Mouse (Mus musculus) MEL (cell line): ENCODE results near the gene Nek10. TPM values are rescaled to one million over a fixed set of nuclear protein-coding genes. Genes with fewer than 3 reads are reported as not detected.

ENCODE experiments used
- DNase-seq: peaks from one replicate; pipeline ENCODE4 v3.0.0; 2011; ENCODE audit warnings: low read depth, low spot score
- H3K27ac ChIP-seq: 2 replicates; pipeline ENCODE4 v1.5.1; 2012; ENCODE audit warnings: low read depth, mild to moderate bottlenecking, control low read depth, low read length, moderate library complexity; ENCODE audit not compliant: control insufficient read depth
- H3K27me3 ChIP-seq, 2 experiments: fragments of 150-350 bp in 1 of 2; sonication (generic) in 1 of 2; 2 replicates each; pipeline ENCODE4 v1.6.1; 2012; ENCODE audit warnings: low read length in 2 of 2, mild to moderate bottlenecking in 2 of 2, improper control_type of control experiment in 1 of 2, moderate library complexity in 1 of 2; ENCODE audit not compliant: insufficient read depth in 2 of 2, control insufficient read depth in 1 of 2
- H3K36me3 ChIP-seq, 2 experiments: 2 replicates each; pipeline ENCODE4 v1.6.1; 2012 to 2014; ENCODE audit warnings: low read length in 2 of 2, improper control_type of control experiment in 1 of 2, inconsistent platforms in 1 of 2, mild to moderate bottlenecking in 1 of 2; ENCODE audit not compliant: insufficient read depth in 2 of 2, control insufficient read depth in 1 of 2
- H3K4me1 ChIP-seq, 2 experiments: fragments of 150-350 bp in 1 of 2; sonication (generic) in 1 of 2; 2 replicates each; pipeline ENCODE4 v1.6.1; 2012; ENCODE audit warnings: low read length in 2 of 2, improper control_type of control experiment in 1 of 2, mild to moderate bottlenecking in 1 of 2; ENCODE audit not compliant: insufficient read depth in 2 of 2, control insufficient read depth in 1 of 2
- H3K4me3 ChIP-seq, 2 experiments: fragments of 150-350 bp in 1 of 2; sonication (generic) in 1 of 2; 2 replicates each; pipeline ENCODE4 v1.5.1; 2012; ENCODE audit warnings: low read depth in 2 of 2, low read length in 2 of 2, mild to moderate bottlenecking in 2 of 2, moderate library complexity in 2 of 2, control low read depth in 1 of 2, improper control_type of control experiment in 1 of 2; ENCODE audit not compliant: control insufficient read depth in 1 of 2, insufficient read depth in 1 of 2
- H3K79me2 ChIP-seq: 2 replicates; pipeline ENCODE4 v1.6.1; 2012; ENCODE audit warnings: mild to moderate bottlenecking, low read length, moderate library complexity; ENCODE audit not compliant: control insufficient read depth, poor library complexity, insufficient read depth
- H3K9ac ChIP-seq: 2 replicates; pipeline ENCODE4 v1.6.1; 2012; ENCODE audit warnings: low read depth, mild to moderate bottlenecking, control low read depth, low read length, moderate library complexity; ENCODE audit not compliant: control insufficient read depth, poor library complexity, severe bottlenecking
- H3K9me3 ChIP-seq: fragments of 150-350 bp; sonication (generic); replicated peaks from 2 replicates; pipeline ENCODE4 v1.6.1; 2012; ENCODE audit warnings: mild to moderate bottlenecking, low read length, improper control_type of control experiment, moderate library complexity; ENCODE audit not compliant: insufficient read depth
- BHLHE40 ChIP-seq: IDR thresholded peaks from 2 replicates; pipeline ENCODE4 v1.6.1; 2012; ENCODE audit warnings: low read depth, mild to moderate bottlenecking, inconsistent platforms, low read length, improper control_type of control experiment, borderline replicate concordance
- CHD1 ChIP-seq: IDR thresholded peaks from 2 replicates; pipeline ENCODE4 v1.6.1; 2012; ENCODE audit warnings: low read depth, mild to moderate bottlenecking, inconsistent platforms, low read length, improper control_type of control experiment
- CHD2 ChIP-seq: IDR thresholded peaks from 2 replicates; pipeline ENCODE4 v1.6.1; 2011; ENCODE audit warnings: low read length, improper control_type of control experiment
- E2F4 ChIP-seq: IDR thresholded peaks from 2 replicates; pipeline ENCODE4 v1.6.1; 2011; ENCODE audit warnings: low read depth, low read length, improper control_type of control experiment, borderline replicate concordance
- ELF1 ChIP-seq: IDR thresholded peaks from 2 replicates; pipeline ENCODE4 v1.6.1; 2014; ENCODE audit warnings: low read depth, mild to moderate bottlenecking, inconsistent platforms, low read length, improper control_type of control experiment, moderate library complexity
- ETS1 ChIP-seq: IDR thresholded peaks from 2 replicates; pipeline ENCODE4 v1.6.1; 2012; ENCODE audit warnings: low read depth, mild to moderate bottlenecking, inconsistent platforms, low read length, improper control_type of control experiment, moderate library complexity
- GABPA ChIP-seq: IDR thresholded peaks from 2 replicates; pipeline ENCODE4 v1.6.1; 2012; ENCODE audit warnings: low read depth, mild to moderate bottlenecking, inconsistent platforms, low read length, improper control_type of control experiment, moderate library complexity
- GATA1 ChIP-seq: IDR thresholded peaks from 2 replicates; pipeline ENCODE4 v1.6.1; 2011; ENCODE audit warnings: low read depth, low read length, improper control_type of control experiment
- HCFC1 ChIP-seq: IDR thresholded peaks from 2 replicates; pipeline ENCODE4 v1.6.1; 2012; ENCODE audit warnings: low read depth, mild to moderate bottlenecking, inconsistent platforms, low read length, improper control_type of control experiment, moderate library complexity
- JUND ChIP-seq: IDR thresholded peaks from 2 replicates; pipeline ENCODE4 v1.6.1; 2011; ENCODE audit warnings: low read depth, mild to moderate bottlenecking, improper control_type of control experiment, low read length
- MAFK ChIP-seq: IDR thresholded peaks from 2 replicates; pipeline ENCODE4 v1.6.1; 2011; ENCODE audit warnings: low read depth, mild to moderate bottlenecking, low read length, improper control_type of control experiment, borderline replicate concordance
- MAZ ChIP-seq: IDR thresholded peaks from 2 replicates; pipeline ENCODE4 v1.6.1; 2012; ENCODE audit warnings: low read depth, mild to moderate bottlenecking, inconsistent platforms, low read length, improper control_type of control experiment
- NELFE ChIP-seq: IDR thresholded peaks from 2 replicates; pipeline ENCODE4 v1.6.1; 2011; ENCODE audit warnings: low read depth, low read length, improper control_type of control experiment
- NRF1 ChIP-seq: IDR thresholded peaks from 2 replicates; pipeline ENCODE4 v1.6.1; 2014; ENCODE audit warnings: low read depth, mild to moderate bottlenecking, inconsistent platforms, low read length, improper control_type of control experiment, moderate library complexity; ENCODE audit not compliant: poor library complexity, insufficient read depth, severe bottlenecking
- POLR2A ChIP-seq, 2 experiments: IDR thresholded peaks; 2 replicates each; pipeline ENCODE4 v1.6.1; 2011 to 2012; ENCODE audit warnings: low read length in 2 of 2, mild to moderate bottlenecking in 2 of 2, control low read depth in 1 of 2, improper control_type of control experiment in 1 of 2, low read depth in 1 of 2, moderate library complexity in 1 of 2; ENCODE audit not compliant: control insufficient read depth in 1 of 2, insufficient read depth in 1 of 2, poor library complexity in 1 of 2
- POLR2AphosphoS5 ChIP-seq: IDR thresholded peaks from 2 replicates; pipeline ENCODE4 v1.6.1; 2012; ENCODE audit warnings: low read depth, borderline replicate concordance, mild to moderate bottlenecking, inconsistent platforms, low read length, moderate library complexity, mixed read lengths
- RAD21 ChIP-seq: IDR thresholded peaks from 2 replicates; pipeline ENCODE4 v1.6.1; 2011; ENCODE audit warnings: mild to moderate bottlenecking, low read depth, low read length, improper control_type of control experiment
- RCOR1 ChIP-seq: IDR thresholded peaks from 2 replicates; pipeline ENCODE4 v1.6.1; 2012; ENCODE audit warnings: low read depth, mild to moderate bottlenecking, inconsistent platforms, low read length, improper control_type of control experiment
- SMC3 ChIP-seq: IDR thresholded peaks from 2 replicates; pipeline ENCODE4 v1.6.1; 2011; ENCODE audit warnings: low read depth, low read length, improper control_type of control experiment
- TBP ChIP-seq: IDR thresholded peaks from 2 replicates; pipeline ENCODE4 v1.8.0; 2011; ENCODE audit warnings: low read depth, low read length, improper control_type of control experiment
- UBTF ChIP-seq: IDR thresholded peaks from 2 replicates; pipeline ENCODE4 v1.6.1; 2012; ENCODE audit warnings: low read depth, mild to moderate bottlenecking, inconsistent platforms, low read length, improper control_type of control experiment, moderate library complexity, borderline replicate concordance; ENCODE audit not compliant: insufficient read depth
- USF1 ChIP-seq: IDR thresholded peaks from 2 replicates; pipeline ENCODE4 v1.6.1; 2014; ENCODE audit warnings: low read depth, mild to moderate bottlenecking, inconsistent platforms, low read length, improper control_type of control experiment, moderate library complexity
- USF2 ChIP-seq, 2 experiments: IDR thresholded peaks; 2 replicates each; pipeline ENCODE4 v1.6.1; 2011 to 2012; ENCODE audit warnings: improper control_type of control experiment in 2 of 2, low read length in 2 of 2, borderline replicate concordance in 1 of 2, inconsistent platforms in 1 of 2, low read depth in 1 of 2, mild to moderate bottlenecking in 1 of 2; ENCODE audit not compliant: insufficient read depth in 1 of 2
- ZMIZ1 ChIP-seq: IDR thresholded peaks from 2 replicates; pipeline ENCODE4 v1.6.1; 2012; ENCODE audit warnings: low read depth, mild to moderate bottlenecking, inconsistent platforms, low read length, improper control_type of control experiment, moderate library complexity
- ZNF384 ChIP-seq: IDR thresholded peaks from 2 replicates; pipeline ENCODE4 v1.6.1; 2012; ENCODE audit warnings: low read depth, mild to moderate bottlenecking, inconsistent platforms, low read length, improper control_type of control experiment
- polyA plus RNA-seq, 2 experiments: library from polyadenylated mRNA; stranded (reverse) in 1 of 2; unstranded in 1 of 2; fragments of >175 nt in 1 of 2; fragments of >200 nt in 1 of 2; gene quantifications; 2 replicates each; pipeline versions ENCODE4 v1.2.1 to v1.2.4; 2012; ENCODE audit warnings: low replicate concordance in 2 of 2, low read depth in 1 of 2; ENCODE audit not compliant: insufficient read length in 2 of 2, insufficient read depth in 1 of 2, missing spikeins in 1 of 2
- total RNA-seq: library from RNA; depleted of rRNA; stranded (reverse); fragments of 300-350 nt; gene quantifications from 2 replicates; pipeline ENCODE4 v1.2.3, GENCODE M21; 2012

The Nek10 gene
- total and polyA plus RNA-seq, 3 experiments: not detected

GRCm38 (mm10) chr14:14838109-14838508 lies 34.9 kb downstream of the Nek10 start:
- DNase-seq: no peak
- H3K9me3 ChIP-seq: no peaks in the 10 kb centered on the region
- H3K4me1 ChIP-seq: no peaks in the 10 kb centered on the region
- H3K4me3 ChIP-seq: no peak overlapping the region
- no peaks in the 10 kb centered on the region for H3K36me3 ChIP-seq
- H3K27ac ChIP-seq: no peak overlapping the region
- H3K79me2 ChIP-seq: no peaks in the 10 kb centered on the region
- TF ChIP-seq MAFK: no peak
- TF ChIP-seq USF1: no peak
- no peak for TF ChIP-seq RCOR1
- no peak for TF ChIP-seq HCFC1
- no peak for TF ChIP-seq JUND
- TF ChIP-seq ZMIZ1: no peak
- no peak for TF ChIP-seq RAD21
- no peak for TF ChIP-seq NRF1
- no peak for TF ChIP-seq USF2 (IDR thresholded peaks at IDR 0.05; ENCODE audit: borderline replicate concordance in 1 of 2, insufficient read depth in 1 of 2, low read depth in 1 of 2, low read length in 2 of 2)
- TF ChIP-seq NELFE: no peak
- no peak for TF ChIP-seq ELF1
- no peak for TF ChIP-seq POLR2AphosphoS5
- TF ChIP-seq ZNF384: no peak
- no peak for TF ChIP-seq ETS1
- no peak for TF ChIP-seq TBP
- TF ChIP-seq GATA1: no peak
- TF ChIP-seq POLR2A (IDR thresholded peaks at IDR 0.05; ENCODE audit: control insufficient read depth in 1 of 2, insufficient read depth in 1 of 2, low read depth in 1 of 2, low read length in 2 of 2, poor library complexity in 1 of 2): no peak
- no peak for TF ChIP-seq BHLHE40
- H3K27me3 ChIP-seq: peaks cover 0 to 2% of the 10 kb centered on the region in 2 experiments; a peak in 1 of 4 replicates
- H3K9ac ChIP-seq: no peak overlapping the region

- DNase-seq: no peak
- H3K27me3 ChIP-seq: no peaks in the 10 kb centered on the region
- no peak overlapping the region for H3K4me3 ChIP-seq
- no peaks in the 10 kb centered on the region for H3K9me3 ChIP-seq
- H3K79me2 ChIP-seq: no peaks in the 10 kb centered on the region
- no peak overlapping the region for H3K9ac ChIP-seq
- H3K4me1 ChIP-seq: no peaks in the 10 kb centered on the region
- TF ChIP-seq ZNF384 (no peak), UBTF (no peak), POLR2A (IDR thresholded peaks at IDR 0.05; ENCODE audit: control insufficient read depth in 1 of 2, insufficient read depth in 1 of 2, low read depth in 1 of 2, low read length in 2 of 2, poor library complexity in 1 of 2) (no peak), CHD2 (no peak), MAZ (no peak), SMC3 (no peak), RAD21 (no peak), E2F4 (no peak), ELF1 (no peak), GABPA (no peak), TBP (no peak), MAFK (no peak), JUND (no peak), RCOR1 (no peak), CHD1 (no peak), NRF1 (no peak), USF2 (IDR thresholded peaks at IDR 0.05; ENCODE audit: borderline replicate concordance in 1 of 2, insufficient read depth in 1 of 2, low read depth in 1 of 2, low read length in 2 of 2) (no peak), ETS1 (no peak), POLR2AphosphoS5 (no peak), USF1 (no peak)
- H3K36me3 ChIP-seq: no peaks in the 10 kb centered on the region
- no peak overlapping the region for H3K27ac ChIP-seq
These were observed 39.7 kb downstream of the Nek10 start for GRCm38 (mm10) chr14:14842734-14843530.
